17 mouse cellular contexts compared by ENCODE assay signal in the genomic region with DNA sequence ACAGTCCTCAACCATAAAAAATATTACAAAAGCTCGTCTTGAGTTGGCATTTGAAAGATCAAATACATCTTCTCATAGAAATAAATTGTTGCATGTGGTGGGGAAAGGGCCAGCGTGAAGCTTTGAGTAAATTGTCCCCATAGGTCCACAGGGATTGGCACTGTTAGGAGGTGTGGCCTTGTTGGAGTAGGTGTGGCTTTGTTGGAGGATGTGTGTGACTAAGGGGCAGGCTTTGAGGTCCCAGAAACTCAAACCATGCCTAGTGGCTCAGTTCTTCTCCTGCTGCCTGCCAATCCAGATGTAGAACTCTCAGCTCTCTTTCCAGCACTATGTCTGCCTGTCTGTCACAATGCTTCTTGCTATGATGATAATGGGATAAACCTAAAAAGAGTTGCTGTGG. TPM values are rescaled to one million over a fixed set of nuclear protein-coding genes. Genes with fewer than 3 reads are reported as not detected.
"Had no signal": no experiment of that assay in that cellular context is flagged by ENCODE, and none has a peak within 500 bp of the region (broad histone marks: within the 10 kb centered on the region; RNA-seq: fewer than 3 reads in every experiment).

No protein-coding gene starts in this region.

- DNase-seq: retina, postnatal 1 day; right cerebral cortex, adult 18-20 months; right cerebral cortex, postnatal 14 days; right cerebral cortex, postnatal 25 days; right cerebral cortex, postnatal 4 days; spleen, adult 18-20 months; thymus, adult 18-20 months; thymus, adult 2 months; thymus, postnatal 14 days; thymus, postnatal 25 days; thymus, postnatal 36 days; thymus, postnatal 4 days had no signal

- H3K36me3 ChIP-seq: neural tube, embryonic 15.5 days; stomach, embryonic 15.5 days had no signal

- H3K4me2 ChIP-seq: neural tube, embryonic 15.5 days; stomach, embryonic 15.5 days had no signal

- H3K4me3 ChIP-seq: neural tube, embryonic 15.5 days; stomach, embryonic 15.5 days had no signal

- H3K9ac ChIP-seq: neural tube, embryonic 15.5 days; stomach, embryonic 15.5 days had no signal

- H3K9me3 ChIP-seq: neural tube, embryonic 15.5 days; stomach, embryonic 15.5 days had no signal

- H3K4me1 ChIP-seq: neural tube, embryonic 15.5 days; stomach, embryonic 15.5 days had no signal

- H3K27ac ChIP-seq: neural tube, embryonic 15.5 days; stomach, embryonic 15.5 days; stomach, postnatal 0 days had no signal

RNA-seq across cellular contexts. Expression of gene Gm10320, which starts 49.8 kb away (rescaled TPM):
- total RNA-seq: neutrophil, adult 5-6 weeks had no signal
- polyA plus RNA-seq: testis, adult 2 months had no signal
